Mouse (Mus musculus) hindbrain, embryonic 13.5 days (tissue): Measurements from ENCODE around the gene Glis3. TPM values are rescaled to one million over a fixed set of nuclear protein-coding genes. Genes with fewer than 3 reads are reported as not detected.

Source experiments
- ATAC-seq: fragments of 200-750 bp; cut with Nextera tagmentation; 2 replicates; pipeline ENCODE4 v1.8.0; 2017; ENCODE audit warnings: moderate TSS enrichment; ENCODE audit not compliant: low FRiP score
- H3K27ac ChIP-seq: fragments of 300-500 bp; sonication (generic); 2 replicates; pipeline ENCODE4 v1.5.1; 2015; ENCODE audit warnings: inconsistent platforms, mild to moderate bottlenecking, moderate library complexity
- H3K27me3 ChIP-seq: fragments of 300-500 bp; sonication (generic); 2 replicates; pipeline ENCODE4 v1.6.1; 2015; ENCODE audit warnings: mild to moderate bottlenecking, inconsistent platforms
- H3K36me3 ChIP-seq: fragments of 300-500 bp; sonication (generic); 2 replicates; pipeline ENCODE4 v1.6.1; 2015; ENCODE audit warnings: mild to moderate bottlenecking, inconsistent platforms
- H3K4me1 ChIP-seq: fragments of 300-500 bp; sonication (generic); replicated peaks from 2 replicates; pipeline ENCODE4 v1.6.1; 2015; ENCODE audit warnings: inconsistent platforms
- H3K4me2 ChIP-seq: fragments of 300-500 bp; sonication (generic); 2 replicates; pipeline ENCODE4 v1.6.1; 2015; ENCODE audit warnings: inconsistent platforms, mild to moderate bottlenecking, moderate library complexity
- H3K4me3 ChIP-seq: fragments of 300-500 bp; sonication (generic); 2 replicates; pipeline ENCODE4 v1.5.1; 2015; ENCODE audit warnings: mild to moderate bottlenecking, inconsistent platforms
- H3K9ac ChIP-seq: fragments of 300-500 bp; sonication (generic); 2 replicates; pipeline ENCODE4 v1.6.1; 2015; ENCODE audit warnings: mild to moderate bottlenecking, inconsistent platforms
- H3K9me3 ChIP-seq: fragments of 300-500 bp; sonication (generic); 2 replicates; pipeline ENCODE4 v1.6.1; 2016; ENCODE audit warnings: inconsistent platforms
- WGBS: fragments of 180-500 bp; shearing (Covaris S2); methylation state at CpG from one replicate; pipeline ENCODE4 v1.1.7; 2015; 5-methylcytosine and 5-hydroxymethylcytosine counted together
- polyA plus RNA-seq: library from polyadenylated mRNA; unstranded; fragments of >200 nt; fragmentation: Nextera tagmentation; extraction: Ambion mirVana; gene quantifications from 2 replicates; pipeline ENCODE4 v1.2.1, GENCODE M21; 2015

The Glis3 gene
- polyA plus RNA-seq, 1 experiment from 2014 or later, result 3.5 TPM

DNA sequence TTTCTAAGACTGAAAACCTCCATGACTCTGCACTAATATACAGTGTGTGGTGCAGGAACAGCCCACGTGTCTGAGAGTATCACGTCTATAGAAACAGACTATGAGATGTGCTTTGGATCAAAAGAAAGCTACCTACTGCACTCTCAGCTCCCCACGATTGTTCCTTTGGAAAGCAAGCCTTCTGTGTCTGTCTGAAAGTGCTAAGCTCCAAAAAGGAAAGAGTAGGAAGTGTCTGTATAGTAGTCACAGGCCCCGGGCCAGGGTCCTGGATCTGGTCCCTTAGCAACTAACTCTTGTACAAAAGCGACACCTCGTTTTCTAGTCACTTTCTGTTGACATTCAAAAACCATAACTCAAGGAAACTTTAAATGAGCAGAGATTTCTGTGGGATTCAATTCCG lies 62.1 kb downstream of the Glis3 start:
- Histone ChIP-seq H3K4me2 (no peak overlapping the region), H3K4me1 (no peaks in the 10 kb centered on the region), H3K4me3 (no peak overlapping the region), H3K27ac (no peak overlapping the region), H3K36me3 (no peaks in the 10 kb centered on the region), H3K9ac (no peak overlapping the region), H3K27me3 (peaks cover 4% of the 10 kb centered on the region; the same call in 1 of the 2 replicates), H3K9me3 (no peaks in the 10 kb centered on the region)
- 89% methylated on average over 7 of the region's 7 CpGs for WGBS
- no peak for ATAC-seq

- Histone ChIP-seq H3K27ac (no peak overlapping the region), H3K4me2 (no peak overlapping the region), H3K4me1 (no peaks in the 10 kb centered on the region), H3K4me3 (no peak overlapping the region), H3K9ac (no peak overlapping the region), H3K9me3 (no peaks in the 10 kb centered on the region), H3K27me3 (peaks cover 4% of the 10 kb centered on the region; the same call in 1 of the 2 replicates), H3K36me3 (no peaks in the 10 kb centered on the region)
- no peak for ATAC-seq
- WGBS, result 49% methylated on average over 8 of the region's 8 CpGs
These were observed 62.7 kb downstream of the Glis3 start for GRCm38 (mm10) chr19:28617191-28617590.

DNA sequence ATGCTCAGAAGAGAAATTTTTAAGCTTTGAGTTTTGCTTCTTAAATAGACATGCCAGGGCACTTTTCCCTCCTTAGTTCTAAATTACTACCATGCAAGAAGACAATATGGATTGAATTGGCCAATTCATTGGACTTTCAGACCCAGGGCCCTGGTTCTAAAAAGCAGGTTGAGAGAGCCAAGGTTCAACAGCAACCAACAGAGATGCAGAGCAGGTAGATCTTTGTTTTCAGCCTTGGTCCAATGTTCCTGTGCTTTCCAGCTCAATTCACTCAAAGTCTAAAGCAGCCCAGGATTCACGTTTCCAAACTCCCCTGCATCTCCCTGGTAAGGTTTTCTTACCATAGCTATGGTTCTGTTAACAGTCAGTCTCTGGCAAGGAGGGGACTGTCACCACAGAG lies 63.4 kb downstream of the Glis3 start:
- 59% methylated on average over 1 of the region's 1 CpGs for WGBS
- Histone ChIP-seq H3K4me1 (no peaks in the 10 kb centered on the region), H3K9me3 (no peaks in the 10 kb centered on the region), H3K4me2 (no peak overlapping the region), H3K9ac (no peak overlapping the region), H3K4me3 (no peak overlapping the region), H3K36me3 (no peaks in the 10 kb centered on the region), H3K27me3 (peaks cover 4% of the 10 kb centered on the region; the same call in 1 of the 2 replicates), H3K27ac (no peak overlapping the region)
- no peak for ATAC-seq

DNA sequence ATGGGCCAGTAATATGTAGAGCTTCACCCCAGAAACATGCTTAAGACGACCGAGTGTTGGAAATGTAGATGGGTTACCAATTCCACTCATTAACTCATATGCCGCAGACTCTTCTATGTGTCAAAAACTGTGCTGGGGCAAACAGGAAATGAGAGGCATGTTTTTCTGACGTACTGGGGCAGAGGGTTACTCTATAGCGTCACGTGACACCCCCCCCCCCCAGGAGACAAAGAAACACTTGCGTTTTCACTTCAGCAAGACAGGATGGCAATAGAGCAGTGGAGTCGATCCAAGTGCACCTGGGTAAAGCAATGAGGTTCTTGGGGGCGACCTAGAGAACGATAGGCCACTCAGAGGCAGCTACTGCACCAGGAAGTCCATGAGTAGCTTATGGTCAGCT lies 67.6 kb downstream of the Glis3 start:
- Histone ChIP-seq H3K27ac (no peak overlapping the region), H3K9me3 (no peaks in the 10 kb centered on the region)
- no peak for ATAC-seq

GRCm38 (mm10) chr19:28608747-28609146 lies 71.1 kb downstream of the Glis3 start:
- Histone ChIP-seq H3K9me3 (no peaks in the 10 kb centered on the region), H3K36me3 (no peaks in the 10 kb centered on the region), H3K9ac (no peak overlapping the region), H3K27ac (peak overlapping the region; percentile 63), H3K4me1 (peaks cover 8% of the 10 kb centered on the region; the same call in 1 of the 2 replicates), H3K27me3 (no peaks in the 10 kb centered on the region), H3K4me3 (no peak overlapping the region), H3K4me2 (no peak overlapping the region)
- 38% methylated on average over 5 of the region's 5 CpGs for WGBS
- ATAC-seq, result peak; percentile 49; the same call in 1 of the 2 replicates

More for the DNA sequence above, 67.6 kb downstream of the Glis3 start:
- no peaks in the 10 kb centered on the region for H3K36me3 ChIP-seq
- peaks cover 8% of the 10 kb centered on the region; the same call in 1 of the 2 replicates for H3K4me1 ChIP-seq
- no peak overlapping the region for H3K9ac ChIP-seq
- H3K4me3 ChIP-seq, result no peak overlapping the region
- no peaks in the 10 kb centered on the region for H3K27me3 ChIP-seq
- WGBS, result 86% methylated on average over 10 of the region's 10 CpGs
- H3K4me2 ChIP-seq, result no peak overlapping the region

GRCm38 (mm10) chr19:28608277-28608676 lies 71.6 kb downstream of the Glis3 start:
- Histone ChIP-seq H3K27ac (peak overlapping the region; percentile 63), H3K9me3 (no peaks in the 10 kb centered on the region), H3K9ac (no peak overlapping the region), H3K4me3 (no peak overlapping the region), H3K36me3 (no peaks in the 10 kb centered on the region), H3K4me2 (no peak overlapping the region), H3K27me3 (no peaks in the 10 kb centered on the region), H3K4me1 (peaks cover 8% of the 10 kb centered on the region; the same call in 1 of the 2 replicates)
- ATAC-seq, result peak; percentile 39; the same call in 1 of the 2 replicates
- 55% methylated on average over 6 of the region's 6 CpGs for WGBS

DNA sequence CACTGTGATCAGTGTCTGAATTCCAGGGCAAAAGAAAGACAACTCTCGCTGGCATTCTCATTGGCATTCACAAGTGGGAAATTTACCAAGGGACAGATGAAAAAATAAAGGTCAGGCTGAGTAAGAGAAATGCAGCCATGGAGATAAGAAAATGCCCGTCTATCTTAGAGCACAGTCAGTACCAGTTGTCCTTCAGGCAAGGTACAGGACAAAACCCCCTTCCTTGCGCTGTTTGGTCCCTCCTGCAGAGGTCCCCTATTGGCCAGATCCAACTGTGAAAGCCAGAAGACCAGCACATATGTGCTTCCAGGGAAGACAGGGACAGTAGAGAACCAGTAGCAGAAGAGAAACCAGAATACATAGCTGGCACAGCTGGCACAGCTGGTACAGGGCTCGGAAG lies 79.0 kb downstream of the Glis3 start:
- H3K4me2 ChIP-seq, result no peak overlapping the region
- no peaks in the 10 kb centered on the region for H3K9me3 ChIP-seq
- 89% methylated on average over 4 of the region's 4 CpGs for WGBS
- H3K36me3 ChIP-seq, result no peaks in the 10 kb centered on the region
- H3K4me1 ChIP-seq, result no peaks in the 10 kb centered on the region
- H3K4me3 ChIP-seq, result no peak overlapping the region
- ATAC-seq, result no peak
- H3K9ac ChIP-seq, result no peak overlapping the region
- no peak overlapping the region for H3K27ac ChIP-seq
- H3K27me3 ChIP-seq, result no peaks in the 10 kb centered on the region

DNA sequence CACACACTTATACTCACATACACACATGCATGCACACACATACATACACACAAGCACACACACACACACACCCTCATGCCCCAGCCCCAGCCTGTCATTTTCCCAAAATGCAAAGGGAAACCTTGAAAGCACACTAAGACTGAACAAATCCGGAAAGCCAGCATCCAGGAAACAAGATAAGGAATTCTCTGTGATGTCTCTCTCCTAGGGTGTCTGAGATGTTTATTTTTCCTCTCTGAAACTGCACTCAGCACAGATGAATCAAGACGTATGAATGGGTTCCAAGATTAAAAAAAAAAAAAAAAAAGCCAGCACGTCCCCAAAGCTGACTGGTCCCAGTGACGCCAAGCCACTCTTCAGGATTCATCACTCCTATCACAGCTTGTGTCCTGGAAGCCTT lies 85.7 kb downstream of the Glis3 start:
- no peak overlapping the region for H3K27ac ChIP-seq
- H3K36me3 ChIP-seq, result no peaks in the 10 kb centered on the region
- no peak overlapping the region for H3K9ac ChIP-seq
- no peak overlapping the region for H3K4me2 ChIP-seq
- H3K9me3 ChIP-seq, result no peaks in the 10 kb centered on the region
- H3K4me1 ChIP-seq, result 0 out of 2 replicates have a peak, but pooled peaks cover 2% of the 10 kb centered on the region
- no peak overlapping the region for H3K4me3 ChIP-seq
- 65% methylated on average over 4 of the region's 4 CpGs for WGBS
- no peak for ATAC-seq
- H3K27me3 ChIP-seq, result no peaks in the 10 kb centered on the region

DNA sequence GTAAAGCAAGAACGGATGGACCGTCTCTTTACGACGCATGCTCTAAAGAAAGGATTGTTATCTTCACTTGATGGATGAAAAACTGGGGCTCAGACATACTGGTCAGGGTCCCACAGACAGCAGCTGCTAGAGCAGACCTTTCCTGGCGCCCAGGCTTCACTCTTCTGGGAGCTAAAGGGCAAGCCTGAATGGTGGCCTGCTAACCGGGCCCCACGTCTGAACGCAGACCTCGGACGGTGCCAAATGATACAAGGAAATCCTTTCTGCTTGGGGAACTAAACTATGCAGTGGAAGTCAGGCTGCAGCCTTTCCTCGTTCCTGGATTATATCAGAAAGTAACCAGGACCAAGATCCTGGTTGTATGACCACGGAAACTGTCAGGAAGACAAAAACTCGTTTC lies 86.9 kb downstream of the Glis3 start:
- Histone ChIP-seq H3K4me2 (no peak overlapping the region), H3K4me1 (0 out of 2 replicates have a peak, but pooled peaks cover 2% of the 10 kb centered on the region), H3K27ac (no peak overlapping the region), H3K4me3 (no peak overlapping the region), H3K9ac (no peak overlapping the region), H3K9me3 (no peaks in the 10 kb centered on the region), H3K36me3 (no peaks in the 10 kb centered on the region), H3K27me3 (no peaks in the 10 kb centered on the region)
- 81% methylated on average over 13 of the region's 13 CpGs for WGBS
- ATAC-seq, result no peak

GRCm38 (mm10) chr19:28591736-28592477 lies 88.0 kb downstream of the Glis3 start:
- WGBS, result 87% methylated on average over 7 of the region's 7 CpGs

DNA sequence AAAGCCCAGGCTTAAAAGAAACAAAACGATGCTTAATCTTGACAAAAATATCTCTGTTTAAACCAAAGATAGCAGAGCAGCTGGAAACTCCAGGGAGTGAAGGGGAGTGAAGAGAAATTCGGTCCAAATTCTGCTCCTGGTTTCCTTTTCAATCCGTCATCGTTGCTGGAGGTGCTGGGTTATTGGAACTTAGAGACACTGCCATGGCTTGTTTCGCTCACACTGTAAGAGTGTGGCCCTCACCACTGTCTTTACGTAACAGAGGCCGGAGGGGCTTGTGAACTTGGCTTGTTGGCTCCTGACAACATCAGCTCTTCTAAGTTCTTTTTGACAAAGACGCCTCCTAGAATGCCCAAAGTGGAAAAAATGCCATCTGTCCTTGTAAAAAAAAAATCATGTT lies 99.4 kb downstream of the Glis3 start:
- Histone ChIP-seq H3K4me3 (no peak overlapping the region), H3K4me2 (no peak overlapping the region), H3K36me3 (no peaks in the 10 kb centered on the region), H3K27ac (no peak overlapping the region), H3K9ac (no peak overlapping the region), H3K4me1 (0 out of 2 replicates have a peak, but pooled peaks cover 7% of the 10 kb centered on the region), H3K9me3 (no peaks in the 10 kb centered on the region), H3K27me3 (peaks cover 3% of the 10 kb centered on the region; the same call in 1 of the 2 replicates)
- no peak for ATAC-seq
- 88% methylated on average over 8 of the region's 8 CpGs for WGBS

More at GRCm38 (mm10) chr19:28591736-28592477, 88.0 kb downstream of the Glis3 start:
- Histone ChIP-seq H3K36me3 (no peaks in the 10 kb centered on the region), H3K4me3 (no peak overlapping the region), H3K4me2 (no peak overlapping the region), H3K27me3 (no peaks in the 10 kb centered on the region), H3K4me1 (0 out of 2 replicates have a peak, but pooled peaks cover 2% of the 10 kb centered on the region), H3K9ac (no peak overlapping the region), H3K27ac (no peak overlapping the region), H3K9me3 (no peaks in the 10 kb centered on the region)
- ATAC-seq, result no peak

DNA sequence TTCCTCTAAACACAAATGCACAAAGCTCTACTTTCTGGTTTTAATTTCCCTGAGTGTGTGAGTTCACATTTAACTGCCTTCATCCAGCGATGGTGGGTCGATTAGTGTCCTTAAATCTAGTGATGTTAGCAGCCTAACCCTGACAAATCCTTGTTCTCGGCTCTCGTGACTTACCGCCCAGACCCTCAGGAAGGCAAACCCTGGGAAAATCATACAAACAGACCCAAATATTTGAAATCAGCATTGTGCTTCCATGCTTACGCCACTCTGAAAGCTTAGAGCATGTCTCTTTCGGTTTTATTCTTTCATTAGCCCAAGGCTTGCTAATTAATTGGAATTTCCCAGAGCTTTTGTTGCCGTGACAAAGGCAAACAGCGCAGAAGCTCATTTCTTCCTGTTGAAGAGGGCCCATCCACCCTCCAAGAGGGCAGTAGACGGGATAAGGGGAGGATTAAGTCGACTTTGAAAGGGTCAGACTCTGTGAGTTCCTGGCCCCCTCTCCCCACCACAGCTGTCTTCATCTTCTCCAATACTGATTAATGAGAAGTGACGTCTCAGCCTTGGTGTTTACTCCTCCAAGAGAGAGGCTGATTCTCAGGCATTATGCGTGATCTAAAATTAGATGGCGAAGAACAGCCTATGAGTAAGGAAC lies 100.0 kb downstream of the Glis3 start:
- 0 out of 2 replicates have a peak, but pooled peaks cover 7% of the 10 kb centered on the region for H3K4me1 ChIP-seq
- no peak overlapping the region for H3K9ac ChIP-seq
- no peak for ATAC-seq
- H3K9me3 ChIP-seq, result no peaks in the 10 kb centered on the region
- no peak overlapping the region for H3K4me3 ChIP-seq
- H3K27me3 ChIP-seq, result peaks cover 3% of the 10 kb centered on the region; the same call in 1 of the 2 replicates
- 0 out of 2 replicates have a peak overlapping the region, but pooled peaks have one; percentile 19 for H3K27ac ChIP-seq
- 38% methylated on average over 14 of the region's 14 CpGs for WGBS
- H3K4me2 ChIP-seq, result 0 out of 2 replicates have a peak overlapping the region, but pooled peaks have one; percentile 4
- H3K36me3 ChIP-seq, result no peaks in the 10 kb centered on the region
